28 mouse cellular contexts compared by ENCODE assay signal in genomic region chr7:80376192-80376591, GRCm38 (mm10). TPM values are rescaled to one million over a fixed set of nuclear protein-coding genes. Genes with fewer than 3 reads are reported as not detected.
DNase-seq lines count a peak whose midpoint lies in the region; ATAC-seq and TF ChIP-seq lines count a peak whose summit lies in the region.
"Had no signal": no experiment of that assay in that cellular context is flagged by ENCODE, and none has a peak within 500 bp of the region (broad histone marks: within the 10 kb centered on the region; RNA-seq: fewer than 3 reads in every experiment).

No protein-coding gene starts in this region.

- TF ChIP-seq POLR2A in brain, embryonic 14.5 days (IDR thresholded peaks at IDR 0.05; ENCODE audit: borderline replicate concordance, extremely low read depth, insufficient read depth, insufficient read length, poor library complexity, severe bottlenecking): no peak

- no peak for TF ChIP-seq CTCF in brain, embryonic 14.5 days (IDR thresholded peaks at IDR 0.05; ENCODE audit: borderline replicate concordance, extremely low read depth, insufficient read depth, insufficient read length)

- H3K9ac ChIP-seq in midbrain, embryonic 13.5 days (replicated peaks): no peak overlapping the region
- no peak overlapping the region for H3K9ac ChIP-seq in midbrain, embryonic 11.5 days (ENCODE audit: low read length)
- H3K9ac ChIP-seq: heart, embryonic 15.5 days; limb, embryonic 15.5 days; liver, embryonic 14.5 days; lung, embryonic 14.5 days; midbrain, embryonic 12.5 days; neural tube, embryonic 13.5 days; stomach, embryonic 15.5 days had no signal

- no peak for DNase-seq in frontal cortex, adult 2 months (ENCODE audit: extremely low spot score in 1 of 2, low spot score in 1 of 2)
- DNase-seq in midbrain, embryonic 11.5 days (ENCODE audit: low spot score, missing footprints): no peak
- peak; percentile 45 for DNase-seq in brain, embryonic 14.5 days (ENCODE audit: low read depth)
- DNase-seq in thymus, postnatal 14 days: no peak
- no peak for DNase-seq in testis, postnatal 14 days (ENCODE audit: low spot score)
- DNase-seq: adrenal gland, postnatal 25 days; cerebellum, adult 2 months; cerebellum, postnatal 14 days; gastrocnemius, postnatal 25 days; heart, adult 11 months; kidney, adult 9 months; kidney, postnatal 14 days; layer of hippocampus, adult 9-11 months; lung, embryonic 14.5 days; lung, postnatal 14 days; right cerebral cortex, postnatal 25 days had no signal

- H3K4me3 ChIP-seq in midbrain, embryonic 13.5 days (replicated peaks): no peak overlapping the region
- no peak overlapping the region for H3K4me3 ChIP-seq in midbrain, embryonic 11.5 days (ENCODE audit: low read depth, low read length)
- H3K4me3 ChIP-seq: erythroblast, embryonic 14.5 days; heart, embryonic 10.5 days; heart, embryonic 15.5 days; limb, embryonic 10.5 days; limb, embryonic 15.5 days; midbrain, embryonic 12.5 days; neural tube, embryonic 13.5 days; stomach, embryonic 15.5 days had no signal

- H3K27ac ChIP-seq in midbrain, embryonic 13.5 days: no peak overlapping the region
- no peak overlapping the region for H3K27ac ChIP-seq in midbrain, embryonic 11.5 days (ENCODE audit: low read depth, low read length)
- H3K27ac ChIP-seq: heart, embryonic 10.5 days; heart, embryonic 15.5 days; limb, embryonic 10.5 days; limb, embryonic 15.5 days; liver, embryonic 14.5 days; midbrain, embryonic 12.5 days; neural tube, embryonic 13.5 days; stomach, embryonic 15.5 days had no signal

- WGBS in midbrain, embryonic 13.5 days: 47% methylated on average over 10 of the region's 10 CpGs
- WGBS in midbrain, embryonic 11.5 days: 72% methylated on average over 10 of the region's 10 CpGs

- H3K27me3 ChIP-seq in midbrain, embryonic 13.5 days: 0 out of 2 replicates have a peak, but pooled peaks cover 9% of the 10 kb centered on the region
- H3K27me3 ChIP-seq in midbrain, embryonic 11.5 days (ENCODE audit: control insufficient read depth, insufficient read depth, low read length): no peaks in the 10 kb centered on the region
- H3K27me3 ChIP-seq: limb, embryonic 15.5 days; neural tube, embryonic 13.5 days; stomach, embryonic 15.5 days had no signal

- H3K4me1 ChIP-seq in midbrain, embryonic 13.5 days (replicated peaks): peaks cover 13% of the 10 kb centered on the region
- H3K4me1 ChIP-seq in midbrain, embryonic 11.5 days (ENCODE audit: control insufficient read depth, insufficient read depth, low read length): no peaks in the 10 kb centered on the region
- H3K4me1 ChIP-seq: midbrain, embryonic 12.5 days; neural tube, embryonic 13.5 days; stomach, embryonic 15.5 days had no signal

- H3K36me3 ChIP-seq in midbrain, embryonic 13.5 days: no peaks in the 10 kb centered on the region
- H3K36me3 ChIP-seq in midbrain, embryonic 11.5 days (ENCODE audit: control insufficient read depth, insufficient read depth, low read length): no peaks in the 10 kb centered on the region
- H3K36me3 ChIP-seq: G1E; midbrain, embryonic 12.5 days; neural tube, embryonic 13.5 days; stomach, embryonic 15.5 days had no signal

- ATAC-seq in frontal cortex, adult (ENCODE audit: low TSS enrichment): 0 out of 2 replicates have a peak, but pooled peaks have one; percentile 13
- peak; percentile 46; the same call in 1 of the 2 replicates for ATAC-seq in midbrain, embryonic 13.5 days
- ATAC-seq in midbrain, embryonic 11.5 days (ENCODE audit: low FRiP score): no peak

- H3K4me2 ChIP-seq in midbrain, embryonic 13.5 days (replicated peaks): no peak overlapping the region
- no peak overlapping the region for H3K4me2 ChIP-seq in midbrain, embryonic 11.5 days
- H3K4me2 ChIP-seq: heart, embryonic 15.5 days; limb, embryonic 15.5 days; lung, embryonic 14.5 days; midbrain, embryonic 12.5 days; neural tube, embryonic 13.5 days; stomach, embryonic 15.5 days had no signal

- H3K9me3 ChIP-seq in midbrain, embryonic 13.5 days: no peaks in the 10 kb centered on the region
- no peaks in the 10 kb centered on the region for H3K9me3 ChIP-seq in midbrain, embryonic 11.5 days (ENCODE audit: control insufficient read depth, low read length)
- H3K9me3 ChIP-seq: G1E; heart, embryonic 10.5 days; heart, embryonic 15.5 days; limb, embryonic 10.5 days; limb, embryonic 15.5 days; midbrain, embryonic 12.5 days; neural tube, embryonic 13.5 days; stomach, embryonic 15.5 days had no signal

RNA-seq across cellular contexts. Expression of gene Man2a2, which starts 5.0 kb away (rescaled TPM):
- polyA plus RNA-seq in frontal cortex, adult 2 months (2012; rRNA removed): 123 and 129 TPM in 2 replicates
- 19.4 and 21.3 TPM in 2 replicates for polyA plus RNA-seq in midbrain, embryonic 13.5 days (2015; fragmentation: Nextera tagmentation; extraction: Ambion mirVana)
- 5.8 and 6.9 TPM in 2 replicates for polyA plus RNA-seq in midbrain, embryonic 11.5 days (2014; fragmentation: Nextera tagmentation; extraction: Ambion mirVana)
- polyA plus RNA-seq in brain, embryonic 14.5 days (2012; rRNA removed): 59.9 and 78.3 TPM in 2 replicates

RNA-seq across cellular contexts. Expression of gene Fes, which starts 11.6 kb away (rescaled TPM):
- 5.4 and 6.1 TPM in 2 replicates for polyA plus RNA-seq in frontal cortex, adult 2 months (2012; rRNA removed)
- polyA plus RNA-seq in midbrain, embryonic 13.5 days (2015; fragmentation: Nextera tagmentation; extraction: Ambion mirVana): 3.0 and 5.0 TPM in 2 replicates
- polyA plus RNA-seq in midbrain, embryonic 11.5 days (2014; fragmentation: Nextera tagmentation; extraction: Ambion mirVana): 7.3 and 7.6 TPM in 2 replicates
- 7.1 and 8.0 TPM in 2 replicates for polyA plus RNA-seq in brain, embryonic 14.5 days (2012; rRNA removed)

RNA-seq across cellular contexts. Expression of gene Furin, which starts 29.0 kb away (rescaled TPM):
- 24.2 and 26.3 TPM in 2 replicates for polyA plus RNA-seq in frontal cortex, adult 2 months (2012; rRNA removed)
- polyA plus RNA-seq in midbrain, embryonic 13.5 days (2015; fragmentation: Nextera tagmentation; extraction: Ambion mirVana): 3.2 and 3.6 TPM in 2 replicates
- 2.7 TPM in 2 replicates for polyA plus RNA-seq in midbrain, embryonic 11.5 days (2014; fragmentation: Nextera tagmentation; extraction: Ambion mirVana)
- polyA plus RNA-seq in brain, embryonic 14.5 days (2012; rRNA removed): 13.3 and 22.8 TPM in 2 replicates

RNA-seq across cellular contexts. Expression of gene Hddc3, which starts 33.3 kb away (rescaled TPM):
- polyA plus RNA-seq in frontal cortex, adult 2 months (2012; rRNA removed): 46.8 and 61.2 TPM in 2 replicates
- 22.6 and 26.4 TPM in 2 replicates for polyA plus RNA-seq in midbrain, embryonic 13.5 days (2015; fragmentation: Nextera tagmentation; extraction: Ambion mirVana)
- polyA plus RNA-seq in midbrain, embryonic 11.5 days (2014; fragmentation: Nextera tagmentation; extraction: Ambion mirVana): 25.6 and 26.9 TPM in 2 replicates
- 45.0 and 61.4 TPM in 2 replicates for polyA plus RNA-seq in brain, embryonic 14.5 days (2012; rRNA removed)

RNA-seq across cellular contexts. Expression of gene Unc45a, which starts 35.4 kb away (rescaled TPM):
- polyA plus RNA-seq in frontal cortex, adult 2 months (2012; rRNA removed): 51.4 and 52.5 TPM in 2 replicates
- 52.5 and 58.6 TPM in 2 replicates for polyA plus RNA-seq in midbrain, embryonic 13.5 days (2015; fragmentation: Nextera tagmentation; extraction: Ambion mirVana)
- polyA plus RNA-seq in midbrain, embryonic 11.5 days (2014; fragmentation: Nextera tagmentation; extraction: Ambion mirVana): 28.8 and 30.4 TPM in 2 replicates
- polyA plus RNA-seq in brain, embryonic 14.5 days (2012; rRNA removed): 73.6 and 85.0 TPM in 2 replicates
